Mouse (Mus musculus): Measurements from ENCODE around the gene Wrap53.
"Not testable (repeated sequence)": the region's sequence is repeated elsewhere in the genome, so short reads cannot be mapped to it uniquely, and the experiment has no call there.

The Wrap53 gene

DNA sequence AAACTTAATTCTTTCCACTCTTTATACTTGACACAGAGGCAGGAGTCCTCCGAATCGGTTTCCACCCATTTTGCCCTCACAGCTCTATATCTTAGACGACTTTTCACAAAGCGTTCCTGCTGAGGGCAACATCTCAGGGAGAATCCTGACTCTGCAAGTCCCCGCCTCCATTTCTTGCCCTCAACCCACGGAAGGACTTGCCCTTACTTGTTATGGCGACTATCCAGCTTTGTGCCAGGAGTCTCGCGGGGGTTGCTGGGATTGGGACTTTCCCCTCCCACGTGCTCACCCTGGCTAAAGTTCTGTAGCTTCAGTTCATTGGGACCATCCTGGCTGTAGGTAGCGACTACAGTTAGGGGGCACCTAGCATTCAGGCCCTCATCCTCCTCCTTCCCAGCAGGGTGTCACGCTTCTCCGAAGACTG is at the start of gene Wrap53, which contains the start of gene Trp53:
TSS of gene Wrap53 (minus strand) at position 165 of the 424 bp plus-strand sequence.
TSS of gene Trp53 (plus strand) at position 269 of the 424 bp plus-strand sequence.
- DNase-seq (ENCODE audit: low spot score in 2 of 2) = peak; percentile 93 to 95

DNA sequence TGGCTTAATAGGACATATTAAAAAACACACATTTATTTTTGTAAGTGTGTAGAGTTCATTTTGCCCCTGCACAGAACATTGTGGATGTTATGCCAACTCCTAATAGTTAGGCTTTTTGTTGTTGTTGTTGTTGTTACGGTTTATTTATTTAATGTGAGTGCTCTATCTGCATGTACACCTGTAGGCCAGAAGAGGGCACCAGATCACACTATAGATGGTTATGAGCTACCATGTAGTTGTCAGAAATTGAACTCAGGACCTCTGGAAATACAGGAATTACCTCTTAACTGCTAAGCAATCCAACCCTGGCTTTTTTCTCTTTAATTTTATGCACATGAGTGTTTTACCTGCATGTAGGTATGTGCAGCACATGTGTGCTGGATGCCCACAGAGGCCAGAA is 49.7 kb upstream of the Wrap53 start:
- no peak for DNase-seq (ENCODE audit: low spot score in 2 of 2)

DNA sequence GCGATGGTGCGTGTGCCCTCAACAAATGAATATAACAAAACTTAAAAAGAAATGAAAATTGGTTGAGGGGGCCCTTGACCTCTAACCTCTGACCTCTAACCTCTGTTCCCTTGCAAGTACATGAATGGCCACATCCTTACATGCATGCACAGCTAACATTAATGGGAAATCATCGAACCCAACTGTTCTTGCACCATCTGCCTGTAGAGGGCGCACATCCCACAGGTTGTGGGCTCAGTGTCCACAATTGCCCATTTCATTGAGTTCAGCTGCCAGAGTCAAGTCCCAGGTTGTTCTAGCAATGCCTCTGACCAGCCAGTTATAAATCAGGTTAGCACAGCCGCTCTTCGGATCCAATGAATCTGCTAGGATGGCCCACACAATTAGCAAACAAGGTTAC is 48.2 kb upstream of the Wrap53 start:
- DNase-seq (ENCODE audit: low spot score in 2 of 2) = peak; percentile 75 to 77

DNA sequence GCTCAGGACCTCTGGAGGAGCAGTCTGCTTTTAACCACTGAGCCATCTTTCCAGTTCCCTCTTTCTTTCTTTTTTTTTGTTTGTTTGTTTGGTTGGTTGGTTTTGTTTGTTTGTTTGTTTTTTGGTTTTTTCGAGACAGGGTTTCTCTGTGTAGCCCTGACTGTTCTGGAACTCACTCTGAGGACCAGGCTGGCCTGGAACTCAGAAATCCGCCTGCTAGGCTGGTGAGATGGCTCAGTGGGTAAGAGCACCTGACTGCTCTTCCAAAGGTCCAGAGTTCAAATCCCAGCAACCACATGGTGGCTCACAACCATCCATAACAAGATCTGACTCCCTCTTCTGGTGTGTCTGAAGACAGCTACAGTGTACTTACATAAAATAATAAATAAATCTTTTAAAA is 44.3 kb upstream of the Wrap53 start:
- DNase-seq (ENCODE audit: low spot score in 2 of 2) = not testable (repeated sequence)

DNA sequence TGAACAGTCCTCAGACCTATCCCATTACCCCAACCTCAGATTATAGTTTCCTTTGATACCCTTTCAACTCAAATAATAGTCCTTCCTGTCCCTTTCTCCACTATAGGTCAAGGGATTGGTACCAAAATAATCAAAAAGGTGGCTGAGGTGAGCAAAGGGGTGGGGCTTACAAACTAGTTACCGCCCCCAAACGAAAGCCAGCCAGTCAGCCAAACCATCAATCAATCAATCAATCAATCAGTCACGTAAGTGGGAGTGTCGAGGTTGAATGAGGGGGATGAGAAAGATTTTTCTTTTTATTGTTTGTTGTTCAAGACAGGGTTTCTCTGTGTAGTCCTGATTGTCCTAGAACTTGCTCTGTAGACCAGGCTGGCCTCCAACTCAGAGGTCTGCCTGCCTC is 43.0 kb upstream of the Wrap53 start:
- no peak for DNase-seq (ENCODE audit: low spot score in 2 of 2)

DNA sequence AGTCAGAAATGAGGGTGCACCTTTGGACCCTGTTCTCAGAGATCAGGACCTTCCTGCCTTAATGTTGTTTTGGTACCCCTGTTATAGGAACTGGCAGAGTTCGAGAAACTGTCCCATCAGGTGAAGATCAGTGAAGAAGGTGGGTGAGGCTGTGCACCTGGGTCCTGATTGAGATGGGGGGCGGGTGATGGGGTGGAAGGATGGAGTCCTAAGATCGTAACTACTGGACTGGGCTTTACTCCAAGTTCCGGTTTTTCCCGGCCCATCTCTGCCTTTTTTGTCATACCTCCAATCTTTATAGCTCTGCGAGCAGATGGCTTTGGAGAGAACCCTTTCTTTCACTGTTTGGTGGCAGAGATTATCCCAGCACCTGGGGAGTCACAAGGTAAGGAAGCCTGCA is 42.4 kb upstream of the Wrap53 start:
- DNase-seq (ENCODE audit: low spot score in 2 of 2) = peak in 1 of 2 experiments; percentile 43

DNA sequence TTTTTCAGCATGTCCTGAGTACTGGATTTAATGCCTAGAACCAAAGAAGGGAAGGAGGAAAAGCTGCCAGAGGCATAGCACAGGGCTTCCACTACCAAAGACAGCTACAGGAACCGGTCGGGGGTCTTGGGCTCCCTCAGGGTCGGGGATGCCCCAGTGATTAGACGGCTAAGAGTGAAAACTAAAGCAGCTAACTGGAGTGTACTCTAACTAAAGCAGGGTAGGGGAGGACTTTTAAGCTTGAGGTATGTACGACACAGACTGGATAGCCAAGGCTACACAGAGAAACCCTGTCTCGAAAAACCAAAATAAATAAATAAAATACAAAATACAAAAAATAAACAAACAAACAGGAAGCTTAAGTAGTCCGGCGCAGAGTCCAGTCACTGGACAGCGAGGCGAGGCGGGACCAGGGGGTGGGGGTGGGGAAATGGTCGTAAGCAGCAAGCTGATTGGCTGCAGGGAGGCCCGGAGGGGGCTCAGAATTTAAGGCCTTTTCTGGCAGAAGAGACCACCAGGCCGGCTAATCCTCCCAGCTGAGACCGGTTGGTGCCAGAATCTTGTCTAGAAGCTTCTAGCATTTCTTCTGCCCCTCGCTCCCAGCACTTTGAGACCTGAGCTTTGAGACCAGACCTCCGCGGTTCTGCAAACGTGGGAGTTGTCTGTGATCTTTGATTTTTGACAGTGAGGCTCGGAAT is 41.7 kb upstream of the Wrap53 start, which contains the start of gene Sat2:
TSS of gene Sat2 (plus strand) at position 454 of the 698 bp plus-strand sequence.
- DNase-seq (ENCODE audit: low spot score in 2 of 2) = peak; percentile 74 to 76

DNA sequence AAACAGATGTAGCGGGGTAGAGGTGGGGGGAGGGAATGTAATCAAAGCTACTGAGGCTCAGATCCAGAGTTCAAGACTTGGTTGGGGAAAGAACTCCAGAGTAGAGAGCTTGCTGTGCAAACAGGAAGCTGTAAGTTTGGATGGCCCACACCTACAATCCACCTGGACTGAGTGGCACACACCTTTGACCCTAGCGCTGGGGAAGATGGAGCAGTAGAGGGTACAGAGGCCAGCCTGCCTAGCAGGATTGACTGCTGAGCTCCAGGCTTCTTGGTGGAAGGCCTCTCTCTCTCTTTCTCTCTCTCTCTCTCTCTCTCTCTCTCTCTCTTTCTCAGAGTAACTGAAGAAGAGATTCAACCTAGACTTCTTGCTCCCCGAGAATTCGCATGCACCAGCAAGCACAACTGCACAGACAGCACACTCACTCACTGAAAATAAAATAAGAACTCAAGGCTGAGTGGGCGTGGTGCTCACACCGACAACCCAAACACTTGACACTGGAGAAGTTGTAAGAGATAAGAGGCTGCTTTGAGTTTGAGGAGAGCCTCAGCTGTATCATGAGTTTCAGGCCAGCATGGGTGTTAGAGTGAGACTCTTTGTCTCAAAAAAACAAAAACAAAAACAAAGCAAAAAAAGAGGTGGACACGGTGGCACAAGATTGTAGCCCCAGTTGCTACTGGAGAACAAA is 40.5 kb upstream of the Wrap53 start:
- no peak for DNase-seq (ENCODE audit: low spot score in 2 of 2)

DNA sequence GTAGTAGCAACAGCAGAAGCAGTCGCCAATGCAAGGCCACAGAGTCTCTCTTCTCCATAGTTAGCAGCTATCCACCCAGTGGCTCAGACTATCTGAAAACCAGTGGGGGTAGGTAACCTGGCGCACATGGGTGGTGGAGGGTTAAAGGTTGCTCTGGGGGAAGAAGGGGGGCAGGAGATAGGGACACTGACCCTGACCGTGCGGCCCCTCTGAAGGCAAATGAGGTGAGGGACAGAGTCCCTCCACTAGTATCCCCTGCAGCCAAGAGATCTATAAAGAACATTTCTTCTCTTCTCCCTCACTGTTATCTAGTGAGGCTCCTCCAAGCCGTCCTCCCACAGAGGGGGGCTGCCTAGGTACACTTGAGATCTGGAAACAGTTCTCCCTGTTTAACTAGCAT is 37.8 kb upstream of the Wrap53 start, which contains the start of gene Shbg:
TSS of gene Shbg (minus strand) at position 101 of the 400 bp plus-strand sequence.
- DNase-seq (ENCODE audit: low spot score in 2 of 2) = no peak

DNA sequence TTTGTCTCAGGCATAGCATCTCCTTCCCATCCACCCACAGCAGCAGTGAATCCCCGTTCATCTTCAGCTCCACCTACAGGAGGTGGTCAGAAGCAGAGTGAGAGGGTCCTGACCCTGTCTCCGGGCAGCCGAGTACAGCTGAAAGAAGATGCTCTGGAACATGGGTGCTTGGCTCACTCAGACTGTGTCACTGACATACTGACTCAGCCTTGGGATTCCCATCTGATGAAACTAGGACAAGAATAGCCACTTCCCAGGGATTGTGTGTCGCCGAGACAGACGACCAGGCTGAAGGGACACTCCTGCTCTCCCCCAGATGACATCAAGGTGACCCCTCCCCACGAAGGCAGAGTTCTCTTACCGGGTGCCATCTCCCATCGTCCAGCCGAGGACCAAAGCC is 36.7 kb upstream of the Wrap53 start:
- no peak for DNase-seq (ENCODE audit: low spot score in 2 of 2)

DNA sequence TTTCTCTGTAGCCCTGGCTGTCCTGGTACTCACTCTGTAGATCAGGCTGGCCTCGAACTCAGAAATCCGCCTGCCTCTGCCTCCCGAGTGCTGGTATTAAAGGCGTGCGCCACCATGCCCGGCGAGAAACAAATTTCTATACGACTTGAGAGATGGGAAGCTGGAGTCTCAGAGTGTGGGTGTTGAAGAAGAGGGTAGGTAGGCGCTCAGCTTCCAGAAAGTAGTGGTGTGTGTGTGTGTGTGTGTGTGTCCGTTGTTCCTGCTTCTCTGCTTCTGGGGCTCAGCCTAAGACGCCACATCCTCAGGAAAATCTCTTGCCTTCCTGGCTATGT is 34.2 kb upstream of the Wrap53 start:
- DNase-seq (ENCODE audit: low spot score in 2 of 2) = not testable (repeated sequence)

DNA sequence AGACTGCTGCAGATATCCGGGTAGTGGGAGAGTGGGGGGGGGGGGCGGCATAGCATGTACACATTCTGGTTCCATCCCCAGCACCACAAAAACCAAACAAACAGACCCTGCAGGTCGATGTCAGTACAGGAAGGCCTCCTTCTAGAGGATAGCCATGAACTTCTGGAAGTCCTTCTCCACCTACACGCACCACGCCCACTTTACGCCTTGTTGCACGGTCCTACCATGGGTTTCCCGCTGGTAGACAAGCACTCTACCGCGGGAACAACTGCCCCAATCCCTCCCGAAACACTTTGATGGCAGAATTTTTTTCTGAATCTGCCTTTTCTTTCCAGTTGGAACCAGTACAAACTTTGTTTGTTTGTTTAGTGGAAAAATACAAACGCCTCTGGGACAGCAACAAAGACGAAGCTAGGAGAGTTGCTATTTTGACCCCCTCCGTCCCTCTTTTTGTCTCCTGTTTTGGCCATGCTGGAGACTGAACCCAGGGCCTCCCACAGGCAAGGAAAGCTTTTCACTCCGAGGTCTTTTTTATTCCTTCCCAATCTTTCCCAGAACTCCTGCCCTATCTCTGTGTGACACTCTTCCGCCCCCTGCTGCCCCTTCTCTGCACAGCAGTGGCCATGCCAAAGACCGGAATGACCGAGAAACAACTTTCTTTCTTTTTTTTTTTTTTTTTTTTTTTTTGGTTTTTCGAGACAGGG is 33.6 kb upstream of the Wrap53 start:
- peak; percentile 80 to 86 for DNase-seq (ENCODE audit: low spot score in 2 of 2)

DNA sequence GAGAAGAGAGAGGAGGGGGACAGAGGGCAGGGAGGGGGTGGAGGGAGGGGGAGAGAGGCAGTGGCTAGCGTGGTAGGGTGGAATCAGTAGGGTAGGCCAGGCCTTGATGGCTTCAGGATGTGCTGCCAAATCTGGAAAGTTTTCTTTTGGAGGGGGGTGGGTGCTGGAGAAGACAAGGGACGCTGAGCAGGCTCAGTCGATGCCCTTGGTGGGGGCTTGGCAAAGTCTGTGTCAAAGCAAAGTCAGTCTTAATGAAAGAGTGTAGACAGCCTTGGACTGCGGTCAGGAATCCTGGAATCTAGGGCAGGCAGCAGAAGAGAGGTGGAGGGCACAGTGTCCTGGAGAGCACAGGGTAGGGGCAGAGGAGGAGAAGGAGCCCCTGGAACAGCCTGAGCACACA is 30.8 kb upstream of the Wrap53 start:
- peak; percentile 65 to 75 for DNase-seq (ENCODE audit: low spot score in 2 of 2)

DNA sequence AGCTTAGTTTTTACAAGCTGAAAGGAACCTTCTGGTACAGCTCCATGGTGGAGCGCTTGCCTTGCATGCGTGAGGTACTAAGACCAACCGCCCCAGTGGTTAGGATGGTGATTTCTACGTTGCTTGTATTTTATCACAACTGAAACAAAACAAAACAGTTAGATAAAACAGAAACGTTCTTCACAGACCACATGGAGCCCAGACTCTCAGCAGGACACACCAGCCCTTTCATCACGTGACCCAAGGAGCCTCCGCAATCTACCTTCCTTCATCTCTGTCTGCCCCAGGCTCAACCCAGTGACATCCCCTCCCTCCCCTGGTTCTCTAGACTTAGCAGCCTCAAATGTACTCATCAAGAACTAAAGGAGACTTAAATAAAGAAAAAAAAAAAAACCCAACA is 29.4 kb upstream of the Wrap53 start:
- DNase-seq (ENCODE audit: low spot score in 2 of 2) = no peak

DNA sequence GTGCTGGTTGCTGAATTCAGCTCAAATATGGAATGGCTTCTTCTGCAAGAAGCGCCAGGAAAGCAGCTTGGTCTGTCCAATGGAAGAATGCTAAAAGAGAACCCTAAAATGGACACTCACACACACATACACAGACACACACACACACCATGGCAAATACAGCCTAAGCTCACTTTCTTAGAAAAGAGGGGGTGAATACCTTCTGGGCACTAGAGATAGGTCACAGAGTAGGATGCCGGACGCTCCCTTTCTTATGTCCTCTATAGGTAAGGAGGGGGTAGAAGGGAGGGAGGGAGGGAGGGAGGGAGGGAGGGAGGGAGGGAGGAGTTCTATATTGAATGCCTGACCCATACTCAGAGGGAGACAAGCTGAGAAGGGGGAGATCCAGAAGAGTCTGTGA is 28.5 kb upstream of the Wrap53 start:
- no peak for DNase-seq (ENCODE audit: low spot score in 2 of 2)

DNA sequence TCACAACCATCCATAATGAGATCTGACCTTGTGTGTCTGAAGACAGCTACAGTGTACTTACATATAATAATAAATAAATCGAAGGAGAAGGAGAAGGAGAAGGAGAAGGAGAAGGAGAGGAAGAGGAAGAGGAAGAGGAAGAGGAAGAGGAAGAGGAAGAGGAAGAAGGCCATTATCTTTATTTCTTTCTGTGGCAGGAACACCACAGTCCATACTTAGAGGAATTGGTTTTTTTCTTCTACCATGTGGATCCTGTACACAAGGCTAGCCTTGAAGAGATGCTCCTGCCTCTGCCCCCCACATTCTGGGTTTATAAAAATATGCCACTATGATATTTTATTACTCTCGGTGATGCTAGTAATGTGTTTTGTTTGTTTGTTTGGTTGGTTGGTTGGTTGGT is 26.8 kb upstream of the Wrap53 start:
- no peak for DNase-seq (ENCODE audit: low spot score in 2 of 2)

DNA sequence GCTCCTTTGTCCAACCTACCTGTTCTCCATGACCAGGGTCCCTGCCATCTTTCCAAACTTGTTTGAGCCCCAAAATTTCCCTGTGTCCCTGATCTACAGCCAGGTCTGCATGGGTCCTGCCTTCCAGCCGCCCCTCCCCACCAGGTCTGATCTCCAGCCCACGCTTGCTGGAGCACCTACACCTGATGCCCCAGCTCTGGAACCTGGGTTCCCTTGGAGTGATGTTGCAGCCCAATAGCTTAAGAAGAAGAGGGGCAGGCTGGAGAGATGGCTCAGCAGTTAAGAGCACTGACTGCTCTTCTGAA is 26.4 kb upstream of the Wrap53 start:
- DNase-seq (ENCODE audit: low spot score in 2 of 2) = no peak

DNA sequence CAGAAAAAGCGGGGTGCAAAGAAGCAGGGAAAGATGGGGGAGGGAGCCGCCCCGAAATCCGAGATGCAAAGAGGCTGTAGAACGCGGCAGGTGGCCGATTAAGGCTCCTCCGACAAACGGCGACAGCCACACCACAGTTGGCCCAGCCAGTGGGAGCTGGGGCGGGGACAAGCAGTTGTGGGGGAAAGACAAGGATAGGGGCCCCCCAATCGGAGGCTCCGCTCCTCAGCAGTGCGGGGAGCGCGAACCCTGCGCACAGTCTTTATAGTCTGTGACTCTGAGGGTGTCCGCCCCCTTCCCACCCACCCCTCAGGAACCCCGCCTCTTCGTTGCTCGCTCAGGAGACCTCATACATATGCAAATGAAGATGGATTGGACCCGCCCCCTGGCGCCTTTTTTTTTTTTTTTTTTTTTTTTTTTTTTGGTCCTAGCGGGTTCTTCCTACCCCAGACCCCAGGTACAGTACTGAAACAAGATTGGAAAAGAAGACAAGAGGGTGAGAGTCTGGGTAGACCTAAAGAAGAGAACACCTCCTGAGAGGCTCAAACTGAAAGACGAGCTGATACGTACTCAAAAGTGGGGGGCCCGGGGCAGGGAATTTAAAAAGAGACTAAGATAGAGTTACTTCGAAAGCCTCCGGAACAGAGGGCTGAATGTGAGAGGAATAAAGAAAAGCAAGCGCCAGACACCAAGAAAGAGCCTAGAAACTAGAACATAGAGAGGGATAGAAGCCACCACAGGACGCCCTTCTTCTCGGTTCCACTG is 25.9 kb upstream of the Wrap53 start, which contains the start of gene Atp1b2:
TSS of gene Atp1b2 (minus strand) at position 217 of the 765 bp plus-strand sequence.
- peak; percentile 92 for DNase-seq (ENCODE audit: low spot score in 2 of 2)

DNA sequence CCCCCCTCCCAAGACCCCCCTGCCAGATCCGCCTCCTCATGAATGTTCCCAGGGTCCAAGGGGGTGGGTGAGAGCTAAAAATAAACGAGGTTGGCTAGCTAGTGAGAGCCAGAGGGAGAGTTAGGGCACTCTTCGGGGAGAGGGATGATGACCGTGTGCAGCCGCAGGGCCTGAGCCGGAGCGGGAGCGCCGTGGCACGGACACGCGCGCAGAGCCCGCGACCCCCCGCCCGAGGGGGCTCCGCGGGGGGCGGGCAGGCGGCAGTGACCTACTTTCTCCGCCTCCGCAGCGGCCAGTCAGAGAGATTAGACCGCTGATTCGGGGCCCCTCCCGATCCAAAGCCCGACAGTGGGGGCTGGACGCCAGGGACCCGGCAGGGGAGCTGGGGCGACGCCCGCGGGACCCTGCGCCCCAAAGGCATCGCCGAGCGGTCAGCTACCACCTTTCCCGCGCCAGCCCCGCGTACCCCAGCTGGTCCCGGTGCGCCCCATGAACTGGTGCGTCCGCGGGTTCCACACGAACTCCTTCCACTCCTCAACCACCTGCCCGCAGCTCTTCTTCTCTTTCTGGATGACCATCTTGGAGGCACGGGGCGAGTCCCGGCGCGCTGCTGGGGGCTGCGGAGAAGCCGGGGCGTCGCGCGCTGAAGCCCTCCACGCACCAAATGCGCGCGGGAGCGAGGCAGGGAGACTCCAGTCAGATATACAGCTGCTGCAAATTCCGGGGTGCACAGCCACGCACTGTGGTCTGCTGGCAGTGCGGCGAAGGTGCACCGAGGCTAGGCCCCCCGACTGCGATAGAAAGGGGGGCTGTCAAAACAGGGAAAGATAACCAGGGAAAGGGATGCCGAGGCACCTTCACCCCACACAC is 25.0 kb upstream of the Wrap53 start:
- DNase-seq (ENCODE audit: low spot score in 2 of 2) = peak; percentile 67 to 68

DNA sequence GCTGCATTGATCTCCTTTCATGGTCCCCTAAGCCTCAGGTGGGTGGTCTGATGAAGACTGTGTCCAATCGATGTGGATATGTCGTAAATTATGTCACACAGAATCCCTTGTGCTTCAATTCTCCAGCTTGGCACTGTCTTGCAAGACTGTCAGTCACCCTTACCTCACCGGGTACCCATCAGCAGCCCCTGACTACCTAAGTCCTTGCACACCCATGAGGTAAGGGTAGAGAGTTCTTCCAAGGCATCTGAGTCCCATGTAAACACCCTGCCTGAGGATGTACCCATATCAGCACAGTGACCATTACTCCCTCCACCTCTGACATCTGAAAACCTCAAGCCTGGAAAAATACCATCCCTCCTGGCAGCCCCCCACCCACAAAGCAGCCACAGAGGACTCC is 24.3 kb upstream of the Wrap53 start:
- DNase-seq (ENCODE audit: low spot score in 2 of 2) = no peak

DNA sequence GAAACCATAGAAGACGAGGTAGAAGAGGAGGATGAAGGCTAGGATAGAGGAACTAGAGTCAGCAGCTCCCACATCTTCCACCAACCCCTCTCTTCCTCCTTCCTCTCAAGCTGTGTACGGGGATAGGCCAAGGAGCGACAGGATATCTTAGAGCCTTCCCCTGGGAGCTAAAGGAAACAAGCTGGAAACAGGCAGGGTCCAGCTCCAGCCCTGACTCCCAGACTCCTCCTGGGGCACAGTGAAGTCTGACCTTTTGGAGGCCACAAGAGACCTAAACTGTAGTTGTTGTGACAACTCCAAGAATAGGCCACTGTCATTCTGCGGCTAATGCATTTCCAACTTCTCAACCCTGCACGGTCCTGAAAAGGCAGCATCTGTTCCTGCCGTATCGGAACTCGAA is 23.5 kb upstream of the Wrap53 start:
- no peak for DNase-seq (ENCODE audit: low spot score in 2 of 2)
